Mouse (Mus musculus): Measurements from ENCODE around the gene Ocel1.

Ocel1 gene

GRCm38 (mm10) chr8:71380178-71381171 lies 9.4 kb downstream of the Ocel1 start:
- DNase-seq, result peak; percentile 60

GRCm38 (mm10) chr8:71381421-71381970 lies 10.4 kb downstream of the Ocel1 start, which contains the start of gene Nr2f6:
Nr2f6 (minus strand) TSS chr8:71381960.
- peak; percentile 90 for DNase-seq

GRCm38 (mm10) chr8:71381971-71382961 lies 11.2 kb downstream of the Ocel1 start:
- DNase-seq, result peak; percentile 95

- DNase-seq, result no peak
These were observed 12.3 kb downstream of the Ocel1 start for GRCm38 (mm10) chr8:71383396-71383795.

- DNase-seq, result no peak
These were observed 12.8 kb downstream of the Ocel1 start for GRCm38 (mm10) chr8:71383860-71384259.

- no peak for DNase-seq
These were observed 14.2 kb downstream of the Ocel1 start for GRCm38 (mm10) chr8:71385212-71385835.

GRCm38 (mm10) chr8:71388267-71388666 lies 17.2 kb downstream of the Ocel1 start:
- DNase-seq, result no peak

GRCm38 (mm10) chr8:71391696-71392095 lies 20.6 kb downstream of the Ocel1 start:
- DNase-seq, result no peak

GRCm38 (mm10) chr8:71392391-71392790 lies 21.3 kb downstream of the Ocel1 start:
- no peak for DNase-seq

- peak; percentile 79 for DNase-seq
These were observed 21.8 kb downstream of the Ocel1 start for GRCm38 (mm10) chr8:71392871-71393270.

- peak; percentile 11 for DNase-seq
These were observed 23.4 kb downstream of the Ocel1 start for GRCm38 (mm10) chr8:71394481-71394880.

GRCm38 (mm10) chr8:71395071-71395470 lies 24.0 kb downstream of the Ocel1 start:
- peak; percentile 16 for DNase-seq

- peak; percentile 67 for DNase-seq
These were observed 24.5 kb downstream of the Ocel1 start, which contains the start of gene Ushbp1 for GRCm38 (mm10) chr8:71395629-71396028. Ushbp1 (minus strand) TSS chr8:71395802.

- DNase-seq, result peak; percentile 95
These were observed 25.7 kb downstream of the Ocel1 start, which contains the start of gene Babam1 for GRCm38 (mm10) chr8:71396639-71397305. Babam1 (plus strand) TSS chr8:71396861.

- no peak for DNase-seq
These were observed 26.6 kb downstream of the Ocel1 start for GRCm38 (mm10) chr8:71397701-71398100.

- DNase-seq, result no peak
These were observed 29.7 kb downstream of the Ocel1 start for GRCm38 (mm10) chr8:71400826-71401225.

- no peak for DNase-seq
These were observed 30.4 kb downstream of the Ocel1 start for GRCm38 (mm10) chr8:71401454-71401853.

- DNase-seq, result no peak
These were observed 31.4 kb downstream of the Ocel1 start for GRCm38 (mm10) chr8:71402446-71402964.

GRCm38 (mm10) chr8:71403107-71403885 lies 32.2 kb downstream of the Ocel1 start:
- no peak for DNase-seq

- no peak for DNase-seq
These were observed 32.9 kb downstream of the Ocel1 start for GRCm38 (mm10) chr8:71404011-71404410.
